8 mouse cellular contexts compared by ENCODE assay signal in genomic region chr6:94524335-94524734, GRCm38 (mm10). TPM values are rescaled to one million over a fixed set of nuclear protein-coding genes. Genes with fewer than 3 reads are reported as not detected.
DNase-seq lines count a peak whose midpoint lies in the region; ATAC-seq and TF ChIP-seq lines count a peak whose summit lies in the region.

No protein-coding gene starts in this region.

- H3K36me3 ChIP-seq in intestine, postnatal 0 days (ENCODE audit: control insufficient read depth, insufficient read depth): no peaks in the 10 kb centered on the region
- H3K36me3 ChIP-seq in intestine, embryonic 16.5 days (ENCODE audit: control insufficient read depth, insufficient read depth, low read length): no peaks in the 10 kb centered on the region
- H3K36me3 ChIP-seq in ES-E14 (ENCODE audit: control insufficient read depth, insufficient read depth, low read length, poor library complexity, severe bottlenecking): no peaks in the 10 kb centered on the region; the same call in 1 of the 2 replicates

- DNase-seq in 416B (ENCODE audit: low read depth): peak; percentile 75
- no peak for DNase-seq in ES-E14 (ENCODE audit: low read depth, low spot score)
- peak; percentile 62 for DNase-seq in induced T-regulatory cell, adult 2 months (ENCODE audit: low read depth)
- no peak for DNase-seq in testis, postnatal 14 days (ENCODE audit: low spot score)
- no peak for DNase-seq in kidney, postnatal 10 days
- no peak for DNase-seq in cerebellum, postnatal 25 days

- in situ Hi-C loops in ES-E14 (cut with MboI; ENCODE audit: low sequenced_read_pairs in 2 of 2, unreplicated experiment in 2 of 2): no loop called here

- 30% methylated on average over 2 of the region's 2 CpGs for WGBS in intestine, postnatal 0 days
- 31% methylated on average over 2 of the region's 2 CpGs for WGBS in intestine, embryonic 16.5 days

- no peak overlapping the region for H3K27ac ChIP-seq in intestine, postnatal 0 days (ENCODE audit: low read depth, low read length)
- no peak overlapping the region for H3K27ac ChIP-seq in intestine, embryonic 16.5 days (ENCODE audit: low read length)
- no peak overlapping the region for H3K27ac ChIP-seq in ES-E14 (ENCODE audit: insufficient read depth, low read depth, low read length, poor library complexity, severe bottlenecking)

- TF ChIP-seq CTCF in intestine, postnatal 0 days (IDR thresholded peaks at IDR 0.05; ENCODE audit: low read depth): peak; percentile 74

- no peak overlapping the region for H3K4me3 ChIP-seq in intestine, postnatal 0 days (ENCODE audit: low read depth, low read length)
- no peak overlapping the region for H3K4me3 ChIP-seq in intestine, embryonic 16.5 days (ENCODE audit: low read length)
- H3K4me3 ChIP-seq in ES-E14 (ENCODE audit: insufficient read depth in 1 of 2, low read depth in 1 of 2, low read length in 2 of 2, poor library complexity in 1 of 2, severe bottlenecking in 1 of 2): no peak overlapping the region

- H3K27me3 ChIP-seq in intestine, postnatal 0 days (replicated peaks; ENCODE audit: control insufficient read depth, insufficient read depth, low read length): no peaks in the 10 kb centered on the region
- H3K27me3 ChIP-seq in intestine, embryonic 16.5 days (replicated peaks; ENCODE audit: control insufficient read depth, insufficient read depth, low read length): no peaks in the 10 kb centered on the region

- no peak overlapping the region for H3K4me2 ChIP-seq in intestine, postnatal 0 days (replicated peaks; ENCODE audit: low read depth)
- H3K4me2 ChIP-seq in intestine, embryonic 16.5 days (ENCODE audit: low read depth, low read length): no peak overlapping the region

- H3K9me3 ChIP-seq in intestine, postnatal 0 days (ENCODE audit: control insufficient read depth): no peaks in the 10 kb centered on the region
- H3K9me3 ChIP-seq in intestine, embryonic 16.5 days (ENCODE audit: control insufficient read depth, low read length): no peaks in the 10 kb centered on the region
- no peaks in the 10 kb centered on the region for H3K9me3 ChIP-seq in ES-E14 (ENCODE audit: control insufficient read depth, insufficient read depth, low read depth, low read length)

- ATAC-seq in intestine, postnatal 0 days: no peak
- ATAC-seq in intestine, embryonic 16.5 days: no peak

- H3K4me1 ChIP-seq in intestine, postnatal 0 days (replicated peaks; ENCODE audit: control insufficient read depth, insufficient read depth, low read length): no peaks in the 10 kb centered on the region
- H3K4me1 ChIP-seq in intestine, embryonic 16.5 days (ENCODE audit: control insufficient read depth, insufficient read depth, low read length): no peaks in the 10 kb centered on the region
- no peaks in the 10 kb centered on the region for H3K4me1 ChIP-seq in ES-E14 (ENCODE audit: control insufficient read depth in 2 of 2, insufficient read depth in 2 of 2, low read length in 2 of 2, poor library complexity in 1 of 2)

- H3K9ac ChIP-seq in intestine, postnatal 0 days (ENCODE audit: low read depth, low read length): no peak overlapping the region
- H3K9ac ChIP-seq in intestine, embryonic 16.5 days (ENCODE audit: low read depth, low read length): no peak overlapping the region
- no peak overlapping the region for H3K9ac ChIP-seq in ES-E14 (ENCODE audit: insufficient read depth, low read depth, low read length, poor library complexity, severe bottlenecking)

TF ChIP-seq in ES-E14, 5 proteins besides CTCF, POLR2A, EP300 and RAD21:
- TF ChIP-seq MAFK (IDR thresholded peaks at IDR 0.05; ENCODE audit: insufficient read depth, low read depth, low read length): no peak
- peak; percentile 63; the same call in 1 of the 2 replicates for TF ChIP-seq ZC3H11A (IDR thresholded peaks at IDR 0.05; ENCODE audit: borderline replicate concordance, low read depth, low read length)

RNA-seq across cellular contexts. Expression of gene Slc25a26, which starts 24.2 kb away (rescaled TPM):
- polyA plus RNA-seq in intestine, postnatal 0 days (2015; fragmentation: Nextera tagmentation; extraction: Ambion mirVana): 6.1 and 7.7 TPM in 2 replicates
- polyA plus RNA-seq in intestine, embryonic 16.5 days (2015; fragmentation: Nextera tagmentation; extraction: Ambion mirVana): 8.6 and 9.2 TPM in 2 replicates
- total RNA-seq in ES-E14 (2012; rRNA removed): 9.8 and 12.2 TPM in 2 replicates

Comparison
In these comparisons a context has a peak if more than half of its experiments do, and no peak if none do; other contexts are left out.
1. DNase-seq: peak in 416B (single experiment) and induced T-regulatory cell, adult 2 months (single experiment); none in ES-E14 (single experiment), testis, postnatal 14 days (single experiment), kidney, postnatal 10 days (single experiment) and cerebellum, postnatal 25 days (0 of 2).